Mouse (Mus musculus) monocyte, adult 5-6 weeks (primary cell): Measurements from ENCODE around the gene Mcpt4. TPM values are rescaled to one million over a fixed set of nuclear protein-coding genes. Genes with fewer than 3 reads are reported as not detected.
"Not testable (repeated sequence)": the region's sequence is repeated elsewhere in the genome, so short reads cannot be mapped to it uniquely, and the experiment has no call there.

Experiments used
- ATAC-seq: fragments of 153-309, 156-312 bp; replicated peaks from 2 replicates; pipeline ENCODE4 v1.8.0; 2017; ENCODE audit warnings: mild to moderate bottlenecking; ENCODE audit not compliant: low TSS enrichment, insufficient number of reproducible peaks, severe bottlenecking, poor library complexity, low FRiP score
- total RNA-seq: library from RNA; stranded (forward); fragments of 200-1000, 200-491, 200-594 nt; gene quantifications from 3 replicates; pipeline ENCODE4 v1.2.3, GENCODE M21; 2017

Mcpt4 gene
- total RNA-seq, result not detected in 3 replicates

- ATAC-seq, result not testable (repeated sequence)
Observed at GRCm38 (mm10) chr14:56062213-56062612, at the start of gene Mcpt4. Gene Mcpt4 (minus strand): TSS chr14:56062313.

- ATAC-seq, result no peak
Observed at GRCm38 (mm10) chr14:56105447-56106180, 43.5 kb upstream of the Mcpt4 start.

GRCm38 (mm10) chr14:56105016-56105415, 42.9 kb upstream of the Mcpt4 start:
- no peak for ATAC-seq

- ATAC-seq, result no peak
Observed at GRCm38 (mm10) chr14:56103452-56103851, 41.3 kb upstream of the Mcpt4 start.

- no peak for ATAC-seq
Observed at GRCm38 (mm10) chr14:56102386-56102785, 40.3 kb upstream of the Mcpt4 start, which contains the start of gene Ctsg. Gene Ctsg (minus strand): TSS chr14:56102574.

- ATAC-seq, result no peak
Observed at GRCm38 (mm10) chr14:56098940-56099339, 36.8 kb upstream of the Mcpt4 start.

GRCm38 (mm10) chr14:56097597-56097996, 35.5 kb upstream of the Mcpt4 start:
- ATAC-seq, result no peak

GRCm38 (mm10) chr14:56093353-56093752, 31.2 kb upstream of the Mcpt4 start:
- ATAC-seq, result no peak

GRCm38 (mm10) chr14:56086711-56087110, 24.6 kb upstream of the Mcpt4 start:
- ATAC-seq, result no peak

- no peak for ATAC-seq
Observed at GRCm38 (mm10) chr14:56085167-56085566, 23.1 kb upstream of the Mcpt4 start, which contains the start of gene Mcpt8. Gene Mcpt8 (minus strand): TSS chr14:56085273.

- ATAC-seq, result no peak
Observed at GRCm38 (mm10) chr14:56082016-56082415, 19.9 kb upstream of the Mcpt4 start.

GRCm38 (mm10) chr14:56057722-56058121, 4.4 kb downstream of the Mcpt4 start:
- no peak for ATAC-seq

GRCm38 (mm10) chr14:56055408-56055807, 6.7 kb downstream of the Mcpt4 start:
- ATAC-seq, result no peak

GRCm38 (mm10) chr14:56041792-56042191, 20.3 kb downstream of the Mcpt4 start, which contains the start of gene Mcpt2:
Gene Mcpt2 (plus strand): TSS chr14:56042041.
- ATAC-seq, result not testable (repeated sequence)

GRCm38 (mm10) chr14:56034433-56034832, 27.7 kb downstream of the Mcpt4 start:
- ATAC-seq, result no peak

- ATAC-seq, result not testable (repeated sequence)
Observed at GRCm38 (mm10) chr14:56030395-56030794, 31.7 kb downstream of the Mcpt4 start, which contains the start of gene Mcpt9. Gene Mcpt9 (minus strand): TSS chr14:56030495.

- ATAC-seq, result not testable (repeated sequence)
Observed at GRCm38 (mm10) chr14:56021305-56021704, 40.8 kb downstream of the Mcpt4 start.

GRCm38 (mm10) chr14:56019446-56019845, 42.7 kb downstream of the Mcpt4 start:
- ATAC-seq, result no peak

GRCm38 (mm10) chr14:56017671-56018070, 44.4 kb downstream of the Mcpt4 start, which contains the start of gene Mcpt1:
Gene Mcpt1 (plus strand): TSS chr14:56017971.
- ATAC-seq, result not testable (repeated sequence)

- no peak for ATAC-seq
Observed at GRCm38 (mm10) chr14:56013924-56014323, 48.2 kb downstream of the Mcpt4 start.
